Mouse (Mus musculus) megakaryocyte, embryonic 14.5 days (primary cell): ENCODE data around the gene Cdyl.

Source experiments
- FLI1 ChIP-seq: IDR thresholded peaks from 2 replicates; pipeline ENCODE4 v1.6.1; 2012; ENCODE audit warnings: low read length, inconsistent platforms, mixed read lengths
- GATA1 ChIP-seq: IDR thresholded peaks from 3 replicates; pipeline ENCODE4 v1.6.1; 2012; ENCODE audit warnings: mixed read lengths, low read length, inconsistent platforms, borderline replicate concordance

DNA sequence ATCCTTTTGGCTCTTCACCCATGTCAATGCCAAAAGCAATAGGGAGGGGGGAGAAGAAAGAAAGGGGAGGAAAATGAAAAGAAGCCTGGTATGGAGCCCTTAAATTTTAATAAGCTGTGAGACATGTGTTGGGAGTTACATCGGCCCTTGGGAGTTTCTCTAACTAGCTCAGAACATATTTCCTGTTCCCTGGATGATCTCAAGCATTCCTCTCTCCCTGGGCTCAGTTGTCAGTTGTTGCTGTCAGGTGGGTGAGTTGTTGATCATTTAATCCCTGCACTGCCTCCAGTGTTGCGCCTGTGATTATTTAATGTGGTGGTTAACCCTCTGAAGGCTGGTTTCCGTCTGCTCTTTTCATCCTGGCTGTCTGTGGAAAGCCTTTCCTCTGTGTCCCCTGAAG is 185.7 kb downstream of the Cdyl start:
- no peak for TF ChIP-seq GATA1
- TF ChIP-seq FLI1 = no peak
